Mouse (Mus musculus) MEL (cell line): Measurements from ENCODE around the gene Tmem109.

Experiments
- EP300 ChIP-seq, 2 experiments: IDR thresholded peaks; 2 replicates each; pipeline ENCODE4 v1.6.1; 2011; ENCODE audit warnings: improper control_type of control experiment in 2 of 2, low read length in 2 of 2, low read depth in 1 of 2, mild to moderate bottlenecking in 1 of 2
- POLR2A ChIP-seq, 2 experiments: IDR thresholded peaks; 2 replicates each; pipeline ENCODE4 v1.6.1; 2011 to 2012; ENCODE audit warnings: low read length in 2 of 2, mild to moderate bottlenecking in 2 of 2, control low read depth in 1 of 2, improper control_type of control experiment in 1 of 2, low read depth in 1 of 2, moderate library complexity in 1 of 2; ENCODE audit not compliant: control insufficient read depth in 1 of 2, insufficient read depth in 1 of 2, poor library complexity in 1 of 2
- USF2 ChIP-seq, 2 experiments: IDR thresholded peaks; 2 replicates each; pipeline ENCODE4 v1.6.1; 2011 to 2012; ENCODE audit warnings: improper control_type of control experiment in 2 of 2, low read length in 2 of 2, borderline replicate concordance in 1 of 2, inconsistent platforms in 1 of 2, low read depth in 1 of 2, mild to moderate bottlenecking in 1 of 2; ENCODE audit not compliant: insufficient read depth in 1 of 2

DNA sequence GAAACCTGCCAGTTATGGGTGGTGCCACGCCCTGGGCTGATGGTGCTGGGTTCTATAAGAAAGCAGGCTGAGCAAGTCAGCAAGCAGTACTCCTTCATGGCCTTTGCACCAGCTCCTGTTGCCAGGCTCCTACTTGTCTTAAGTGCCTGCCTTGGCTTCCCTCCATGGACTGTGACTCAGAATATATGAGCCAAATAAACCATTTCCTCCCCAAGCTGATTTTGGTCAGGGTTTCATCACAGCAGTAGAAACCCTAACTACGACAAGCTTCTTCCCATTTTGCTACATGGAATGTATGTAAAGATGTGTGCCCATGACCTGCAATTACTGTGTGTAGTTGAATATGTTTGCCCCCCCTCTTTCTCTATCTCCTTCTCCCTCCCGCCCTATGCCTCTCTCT lies 48.2 kb downstream of the Tmem109 start:
- TF ChIP-seq USF2 (IDR thresholded peaks at IDR 0.05; ENCODE audit: borderline replicate concordance in 1 of 2, insufficient read depth in 1 of 2, low read depth in 1 of 2, low read length in 2 of 2) (no peak), EP300 (IDR thresholded peaks at IDR 0.05; ENCODE audit: low read depth in 1 of 2, low read length in 2 of 2) (no peak), POLR2A (IDR thresholded peaks at IDR 0.05; ENCODE audit: control insufficient read depth in 1 of 2, insufficient read depth in 1 of 2, low read depth in 1 of 2, low read length in 2 of 2, poor library complexity in 1 of 2) (no peak)
